ENCODE assay signal across 21 mouse cellular contexts in the genomic region with DNA sequence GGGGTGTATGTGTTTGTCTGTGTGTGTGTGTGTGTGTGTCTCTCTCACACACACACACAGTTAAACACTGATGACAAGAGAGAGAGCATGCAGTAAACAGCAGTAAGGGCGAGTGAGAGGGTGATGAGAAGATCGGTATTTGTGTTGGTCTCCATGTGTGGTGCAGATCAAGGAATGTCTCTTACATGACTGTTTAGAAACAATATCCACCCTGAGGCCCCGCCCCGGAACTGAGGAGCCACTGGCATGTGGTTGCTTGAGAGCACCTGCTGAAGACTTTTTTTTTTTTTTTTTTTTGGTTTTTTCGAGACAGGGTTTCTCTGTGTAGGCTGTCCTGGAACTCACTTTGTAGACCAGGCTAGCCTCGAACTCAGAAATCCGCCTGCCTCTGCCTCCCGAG. TPM values are rescaled to one million over a fixed set of nuclear protein-coding genes. Genes with fewer than 3 reads are reported as not detected.
"Had no signal": no experiment of that assay in that cellular context is flagged by ENCODE, and none has a peak within 500 bp of the region (broad histone marks: within the 10 kb centered on the region; RNA-seq: fewer than 3 reads in every experiment).

No protein-coding gene starts in this region.

- H3K4me3 ChIP-seq: liver, embryonic 13.5 days; liver, embryonic 15.5 days; lung, embryonic 15.5 days; midbrain, embryonic 10.5 days; midbrain, embryonic 12.5 days; myocyte; neural tube, embryonic 13.5 days; neural tube, embryonic 15.5 days had no signal

- DNase-seq: liver, embryonic 13.5 days; liver, postnatal 0 days; lung, adult 2 months; lung, postnatal 14 days; lung, postnatal 4 days; midbrain, embryonic 14.5 days; retina, postnatal 1 day; right cerebral cortex, adult 18-20 months; right cerebral cortex, postnatal 25 days; right cerebral cortex, postnatal 4 days; spleen, adult 18-20 months had no signal

- H3K4me1 ChIP-seq: liver, embryonic 13.5 days; liver, embryonic 15.5 days; lung, embryonic 15.5 days; midbrain, embryonic 10.5 days; midbrain, embryonic 12.5 days; neural tube, embryonic 13.5 days; neural tube, embryonic 15.5 days had no signal

- H3K27me3 ChIP-seq: liver, embryonic 13.5 days; liver, embryonic 15.5 days; lung, embryonic 15.5 days; midbrain, embryonic 12.5 days; neural tube, embryonic 13.5 days; neural tube, embryonic 15.5 days had no signal

- H3K27ac ChIP-seq: liver, embryonic 13.5 days; liver, embryonic 15.5 days; lung, embryonic 15.5 days; midbrain, embryonic 10.5 days; midbrain, embryonic 12.5 days; neural tube, embryonic 13.5 days; neural tube, embryonic 15.5 days had no signal

- ATAC-seq: liver, postnatal 0 days; lung, postnatal 0 days; midbrain, embryonic 16.5 days had no signal

RNA-seq across cellular contexts. Expression of a gene that starts 17.7 kb away (rescaled TPM):
- polyA plus RNA-seq: liver, embryonic 13.5 days; liver, embryonic 15.5 days; lung, embryonic 15.5 days; lung, postnatal 0 days; small intestine, adult 2 months had no signal
